In genomic region chrX:43429337-43429736, GRCm38 (mm10) we compare ENCODE assay signal across 7 mouse cellular contexts. TPM values are rescaled to one million over a fixed set of nuclear protein-coding genes. Genes with fewer than 3 reads are reported as not detected.
DNase-seq lines count a peak whose midpoint lies in the region; ATAC-seq and TF ChIP-seq lines count a peak whose summit lies in the region.

No protein-coding gene starts in this region.

- H3K4me2 ChIP-seq in liver, embryonic 11.5 days: peak overlapping the region; percentile 45
- no peak overlapping the region for H3K4me2 ChIP-seq in liver, postnatal 0 days (ENCODE audit: low read depth, low read length)
- H3K4me2 ChIP-seq in embryonic facial prominence, embryonic 13.5 days: peak overlapping the region; percentile 67
- H3K4me2 ChIP-seq in intestine, embryonic 14.5 days (ENCODE audit: low read length): peak overlapping the region; percentile 60

- H3K27ac ChIP-seq in liver, embryonic 11.5 days (ENCODE audit: low read depth, low read length): no peak overlapping the region
- no peak overlapping the region for H3K27ac ChIP-seq in liver, postnatal 0 days (ENCODE audit: low read depth)
- no peak overlapping the region for H3K27ac ChIP-seq in embryonic facial prominence, embryonic 13.5 days
- no peak overlapping the region for H3K27ac ChIP-seq in intestine, embryonic 14.5 days (ENCODE audit: low read depth)
- no peak overlapping the region; the same call in 1 of the 2 replicates for H3K27ac ChIP-seq in olfactory bulb, adult 2 months (ENCODE audit: insufficient read depth, low read depth, low read length)

- peaks cover 28% of the 10 kb centered on the region for H3K27me3 ChIP-seq in liver, embryonic 11.5 days (replicated peaks; ENCODE audit: control insufficient read depth, insufficient read depth, low read length)
- H3K27me3 ChIP-seq in liver, postnatal 0 days (ENCODE audit: insufficient read depth, low read length): peaks cover 19% of the 10 kb centered on the region
- H3K27me3 ChIP-seq in embryonic facial prominence, embryonic 13.5 days: peaks cover 20% of the 10 kb centered on the region
- H3K27me3 ChIP-seq in intestine, embryonic 14.5 days (replicated peaks; ENCODE audit: control insufficient read depth, insufficient read depth, low read length): peaks cover 16% of the 10 kb centered on the region

- TF ChIP-seq CTCF in liver, postnatal 0 days (IDR thresholded peaks at IDR 0.05; ENCODE audit: low read depth): no peak
- TF ChIP-seq CTCF in olfactory bulb, adult 2 months (IDR thresholded peaks at IDR 0.05; ENCODE audit: insufficient read depth, low read depth, low read length): no peak

- H3K4me3 ChIP-seq in liver, embryonic 11.5 days (ENCODE audit: low read depth, low read length): no peak overlapping the region
- no peak overlapping the region for H3K4me3 ChIP-seq in liver, postnatal 0 days (ENCODE audit: low read depth, low read length)
- peak overlapping the region; percentile 40 for H3K4me3 ChIP-seq in embryonic facial prominence, embryonic 13.5 days
- peak overlapping the region; percentile 29; the same call in 1 of the 2 replicates for H3K4me3 ChIP-seq in intestine, embryonic 14.5 days (ENCODE audit: low read depth, low read length)
- peak overlapping the region; percentile 57 for H3K4me3 ChIP-seq in olfactory bulb, adult 2 months (ENCODE audit: insufficient read depth, low read depth, low read length)

- H3K9me3 ChIP-seq in liver, embryonic 11.5 days (ENCODE audit: control insufficient read depth, low read length): no peaks in the 10 kb centered on the region
- no peaks in the 10 kb centered on the region for H3K9me3 ChIP-seq in liver, postnatal 0 days (ENCODE audit: low read length)
- H3K9me3 ChIP-seq in embryonic facial prominence, embryonic 13.5 days: no peaks in the 10 kb centered on the region
- H3K9me3 ChIP-seq in intestine, embryonic 14.5 days (ENCODE audit: control insufficient read depth, low read length): no peaks in the 10 kb centered on the region

- TF ChIP-seq EP300 in liver, postnatal 0 days (IDR thresholded peaks at IDR 0.05; ENCODE audit: low read depth): no peak

- no peaks in the 10 kb centered on the region for H3K4me1 ChIP-seq in liver, embryonic 11.5 days (replicated peaks; ENCODE audit: control insufficient read depth, insufficient read depth, low read length)
- no peaks in the 10 kb centered on the region for H3K4me1 ChIP-seq in liver, postnatal 0 days (ENCODE audit: insufficient read depth)
- no peaks in the 10 kb centered on the region for H3K4me1 ChIP-seq in embryonic facial prominence, embryonic 13.5 days
- H3K4me1 ChIP-seq in intestine, embryonic 14.5 days (replicated peaks; ENCODE audit: control insufficient read depth, insufficient read depth, low read length): no peaks in the 10 kb centered on the region
- peaks cover 2% of the 10 kb centered on the region; the same call in 1 of the 2 replicates for H3K4me1 ChIP-seq in olfactory bulb, adult 2 months (ENCODE audit: control insufficient read depth, insufficient read depth, low read length)

- H3K36me3 ChIP-seq in liver, embryonic 11.5 days (ENCODE audit: control insufficient read depth, insufficient read depth, low read length): no peaks in the 10 kb centered on the region
- no peaks in the 10 kb centered on the region for H3K36me3 ChIP-seq in liver, postnatal 0 days (replicated peaks; ENCODE audit: insufficient read depth, low read length)
- H3K36me3 ChIP-seq in embryonic facial prominence, embryonic 13.5 days: no peaks in the 10 kb centered on the region
- no peaks in the 10 kb centered on the region for H3K36me3 ChIP-seq in intestine, embryonic 14.5 days (ENCODE audit: control insufficient read depth, insufficient read depth, low read length)

- WGBS in liver, embryonic 11.5 days: 27% methylated on average over 12 of the region's 12 CpGs
- 17% methylated on average over 12 of the region's 12 CpGs for WGBS in liver, postnatal 0 days (ENCODE audit: insufficient replicate concordance)
- 27% methylated on average over 12 of the region's 12 CpGs for WGBS in embryonic facial prominence, embryonic 13.5 days
- WGBS in intestine, embryonic 14.5 days: 15% methylated on average over 12 of the region's 12 CpGs
- WGBS in olfactory bulb, adult 2 months: 36% methylated on average over 12 of the region's 12 CpGs

- DNase-seq in liver, embryonic 11.5 days (ENCODE audit: low spot score): no peak
- no peak for DNase-seq in liver, postnatal 0 days
- peak; percentile 49 for DNase-seq in intestine, embryonic 14.5 days (ENCODE audit: low spot score)
- DNase-seq in thymus, postnatal 10 days (ENCODE audit: low spot score in 2 of 2): no peak
- no peak for DNase-seq in heart, postnatal 4 days

- no peak overlapping the region for H3K9ac ChIP-seq in liver, embryonic 11.5 days (ENCODE audit: low read depth, low read length)
- no peak overlapping the region for H3K9ac ChIP-seq in liver, postnatal 0 days (replicated peaks)
- no peak overlapping the region for H3K9ac ChIP-seq in embryonic facial prominence, embryonic 13.5 days
- H3K9ac ChIP-seq in intestine, embryonic 14.5 days (ENCODE audit: low read length): no peak overlapping the region

- ATAC-seq in liver, embryonic 11.5 days (replicated peaks; ENCODE audit: low FRiP score): no peak
- no peak for ATAC-seq in liver, postnatal 0 days
- ATAC-seq in embryonic facial prominence, embryonic 13.5 days (ENCODE audit: insufficient number of reproducible peaks, insufficient read depth, low FRiP score, low TSS enrichment, low read depth): no peak
- no peak for ATAC-seq in intestine, embryonic 14.5 days (replicated peaks; ENCODE audit: low FRiP score, low TSS enrichment, low read depth)

- TF ChIP-seq POLR2A in olfactory bulb, adult 2 months (IDR thresholded peaks at IDR 0.05; ENCODE audit: insufficient read depth, low read depth, low read length): no peak

RNA-seq across cellular contexts. Expression of gene Tenm1, which starts 0.4 kb away (rescaled TPM):
- polyA plus RNA-seq in liver, embryonic 11.5 days (2014; fragmentation: Nextera tagmentation; extraction: Ambion mirVana): 0.08 and 0.11 TPM in 2 replicates
- not detected in 2 replicates for polyA plus RNA-seq in liver, postnatal 0 days (2015; fragmentation: Nextera tagmentation; extraction: Ambion mirVana)
- polyA plus RNA-seq in embryonic facial prominence, embryonic 13.5 days (2015; fragmentation: Nextera tagmentation; extraction: Ambion mirVana): 2.2 TPM in 2 replicates
- 0.75 and 1.1 TPM in 2 replicates for polyA plus RNA-seq in intestine, embryonic 14.5 days (2014; fragmentation: Nextera tagmentation; extraction: Ambion mirVana)
- not detected in 2 replicates for polyA plus RNA-seq in olfactory bulb, adult 2 months (2012; ENCODE audit: insufficient read depth, insufficient read length, low replicate concordance, missing spikeins)
- not detected for total RNA-seq in heart, postnatal 4 days (2021)

Comparison
In these comparisons a context has a peak if more than half of its experiments do, and no peak if none do; other contexts are left out.
1. H3K4me3 ChIP-seq: peak in embryonic facial prominence, embryonic 13.5 days (single experiment), intestine, embryonic 14.5 days (single experiment) and olfactory bulb, adult 2 months (single experiment); none in liver, embryonic 11.5 days (single experiment) and liver, postnatal 0 days (single experiment).